Mouse (Mus musculus) stomach, embryonic 16.5 days (tissue): ENCODE measurements around the gene Rasal1. TPM values are rescaled to one million over a fixed set of nuclear protein-coding genes. Genes with fewer than 3 reads are reported as not detected.

Experiments
- ATAC-seq: fragments of 200-750 bp; cut with Nextera tagmentation; 2 replicates; pipeline ENCODE4 v1.8.0; 2017; ENCODE audit warnings: moderate number of reproducible peaks, moderate TSS enrichment; ENCODE audit not compliant: insufficient read depth, low FRiP score
- H3K27ac ChIP-seq: fragments of 300-500 bp; sonication (generic); 2 replicates; pipeline ENCODE4 v1.5.1; 2014; ENCODE audit warnings: low read length
- H3K27me3 ChIP-seq: fragments of 300-500 bp; sonication (generic); 2 replicates; pipeline ENCODE4 v1.6.1; 2014; ENCODE audit warnings: low read length, control low read depth, mixed read lengths; ENCODE audit not compliant: control insufficient read depth, insufficient read depth
- H3K36me3 ChIP-seq: fragments of 300-500 bp; sonication (generic); 2 replicates; pipeline ENCODE4 v1.6.1; 2014; ENCODE audit warnings: low read length; ENCODE audit not compliant: control insufficient read depth, insufficient read depth
- H3K4me1 ChIP-seq: fragments of 300-500 bp; sonication (generic); 2 replicates; pipeline ENCODE4 v1.6.1; 2014; ENCODE audit warnings: low read length, control low read depth, mixed read lengths; ENCODE audit not compliant: control insufficient read depth, insufficient read depth
- H3K4me2 ChIP-seq: fragments of 300-500 bp; sonication (generic); 2 replicates; pipeline ENCODE4 v1.6.1; 2014; ENCODE audit warnings: low read depth, low read length, mixed read lengths
- H3K4me3 ChIP-seq: fragments of 300-500 bp; sonication (generic); replicated peaks from 2 replicates; pipeline ENCODE4 v1.5.1; 2014; ENCODE audit warnings: mild to moderate bottlenecking, low read length
- H3K9ac ChIP-seq: fragments of 300-500 bp; sonication (generic); 2 replicates; pipeline ENCODE4 v1.6.1; 2014; ENCODE audit warnings: low read length
- H3K9me3 ChIP-seq: fragments of 300-500 bp; sonication (generic); replicated peaks from 2 replicates; pipeline ENCODE4 v1.6.1; 2016; ENCODE audit warnings: low read length, control low read depth; ENCODE audit not compliant: control insufficient read depth
- WGBS: fragments of 180-500 bp; shearing (Covaris S2); extraction: QIAGEN DNeasy Blood & Tissue Kit; methylation state at CpG from one replicate; pipeline ENCODE4 v1.1.7; 2014; 5-methylcytosine and 5-hydroxymethylcytosine counted together
- polyA plus RNA-seq: library from polyadenylated mRNA; unstranded; fragments of >200 nt; fragmentation: Nextera tagmentation; extraction: Ambion mirVana; gene quantifications from 2 replicates; pipeline ENCODE4 v1.2.1, GENCODE M21; 2015

Rasal1 gene
- polyA plus RNA-seq, 1 experiment from 2014 or later: 0.72 TPM

DNA sequence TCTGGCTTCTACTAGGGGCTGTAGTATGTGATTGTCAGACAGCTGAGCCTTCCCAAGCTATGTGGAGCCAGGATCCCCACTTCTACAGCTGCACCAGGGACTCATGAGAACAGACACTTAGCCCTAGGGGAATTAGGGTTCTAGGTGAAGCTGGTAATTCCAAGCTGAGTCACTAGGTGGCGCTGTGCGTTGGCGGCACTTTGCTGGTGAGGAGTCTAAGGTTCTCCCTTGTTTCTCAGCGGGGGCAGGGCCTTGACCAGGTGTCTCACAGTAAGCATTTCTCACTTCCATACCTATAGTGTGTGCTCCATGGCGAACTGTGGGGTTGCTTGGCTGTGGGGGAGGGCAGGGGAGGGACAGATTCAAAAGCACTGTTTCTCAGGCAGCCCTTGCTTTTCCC, 29.4 kb upstream of the Rasal1 start:
- no peak for ATAC-seq
- Histone ChIP-seq H3K9ac (no peak overlapping the region), H3K27ac (no peak overlapping the region), H3K9me3 (peaks cover 6% of the 10 kb centered on the region; the same call in 1 of the 2 replicates), H3K27me3 (no peaks in the 10 kb centered on the region), H3K4me3 (no peak overlapping the region), H3K36me3 (peaks cover 40% of the 10 kb centered on the region), H3K4me1 (no peaks in the 10 kb centered on the region), H3K4me2 (no peak overlapping the region)
- 18% methylated on average over 5 of the region's 5 CpGs for WGBS

DNA sequence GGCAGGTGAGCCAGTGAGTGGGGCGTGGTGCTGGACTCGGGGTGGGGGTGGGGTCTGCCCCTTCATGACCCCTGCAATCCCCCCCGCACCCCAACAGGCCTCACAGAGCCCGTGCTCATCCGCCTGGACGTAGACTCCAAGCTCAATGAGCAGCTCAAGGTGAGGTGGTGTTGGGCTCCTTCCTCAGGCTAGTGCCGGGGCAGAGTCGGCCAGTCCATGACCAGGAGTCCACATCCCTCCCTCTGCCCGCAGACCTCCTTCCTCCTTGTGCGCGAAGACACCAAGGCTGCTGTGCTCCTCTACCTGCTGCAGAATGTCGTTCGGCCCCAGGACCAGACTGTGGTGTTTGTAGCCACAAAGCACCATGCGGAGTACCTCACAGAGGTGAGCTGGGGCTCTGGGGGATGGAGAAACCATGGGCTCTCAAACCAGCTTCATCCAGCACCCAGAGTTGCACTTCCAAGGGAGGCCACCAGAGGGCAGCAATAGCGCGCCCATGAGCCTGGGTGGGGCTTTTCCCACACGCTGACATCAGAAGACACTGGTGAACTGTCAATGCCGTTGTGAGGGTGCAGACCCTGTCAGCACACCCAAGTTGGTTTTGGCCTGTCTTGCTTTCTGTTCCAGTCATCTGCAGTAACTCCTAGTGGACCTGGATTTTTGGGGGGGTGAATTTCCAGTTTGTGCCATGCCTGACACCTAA, 28.1 kb upstream of the Rasal1 start:
- peaks cover 47% of the 10 kb centered on the region for H3K36me3 ChIP-seq

DNA sequence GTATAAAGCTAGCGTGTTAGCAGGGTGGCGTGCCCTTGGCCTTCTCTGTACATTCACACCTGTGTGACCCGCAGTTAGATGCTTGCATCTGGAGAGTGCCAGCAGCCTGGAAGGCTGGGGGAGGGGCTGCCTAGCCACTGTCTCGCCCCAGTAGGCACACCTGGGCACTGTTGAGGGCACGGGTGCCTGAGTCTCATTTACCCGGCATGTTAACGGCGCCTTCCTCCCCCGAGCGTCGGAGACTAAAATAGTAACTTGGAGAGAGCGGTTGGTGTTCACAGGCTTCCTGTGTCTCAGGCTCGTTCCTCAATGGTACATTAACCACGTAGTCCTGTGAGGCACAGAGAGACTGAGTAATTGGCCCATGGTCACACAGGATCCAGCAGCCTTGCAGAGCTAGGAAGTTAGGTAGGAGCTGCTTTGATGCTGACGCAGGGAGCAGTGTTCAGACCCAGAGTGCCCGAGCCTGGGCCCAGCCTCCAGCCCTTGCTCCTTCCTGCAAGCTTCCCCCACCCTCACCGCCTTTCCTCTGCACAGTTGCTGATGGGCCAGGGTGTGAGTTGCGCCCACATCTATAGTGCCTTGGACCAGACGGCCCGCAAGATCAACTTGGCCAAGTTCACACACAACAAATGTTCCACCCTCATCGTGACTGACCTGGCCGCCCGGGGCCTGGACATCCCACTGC, 27.4 kb upstream of the Rasal1 start:
- Histone ChIP-seq H3K36me3 (peaks cover 47% of the 10 kb centered on the region), H3K9me3 (peaks cover under 1% of the 10 kb centered on the region; the same call in 1 of the 2 replicates), H3K4me1 (no peaks in the 10 kb centered on the region), H3K9ac (no peak overlapping the region), H3K27ac (no peak overlapping the region), H3K4me3 (no peak overlapping the region), H3K27me3 (no peaks in the 10 kb centered on the region), H3K4me2 (no peak overlapping the region)
- ATAC-seq: no peak
- 89% methylated on average over 23 of the region's 23 CpGs for WGBS

More for the DNA sequence above, 28.1 kb upstream of the Rasal1 start:
- H3K9ac ChIP-seq: no peak overlapping the region
- no peak overlapping the region for H3K4me3 ChIP-seq
- H3K27me3 ChIP-seq: no peaks in the 10 kb centered on the region
- no peak overlapping the region for H3K27ac ChIP-seq
- H3K4me1 ChIP-seq: no peaks in the 10 kb centered on the region
- whole genome bisulfite sequencing: 69% methylated on average over 18 of the region's 18 CpGs
- no peak for ATAC-seq
- no peak overlapping the region for H3K4me2 ChIP-seq
- H3K9me3 ChIP-seq: peaks cover 6% of the 10 kb centered on the region; the same call in 1 of the 2 replicates

DNA sequence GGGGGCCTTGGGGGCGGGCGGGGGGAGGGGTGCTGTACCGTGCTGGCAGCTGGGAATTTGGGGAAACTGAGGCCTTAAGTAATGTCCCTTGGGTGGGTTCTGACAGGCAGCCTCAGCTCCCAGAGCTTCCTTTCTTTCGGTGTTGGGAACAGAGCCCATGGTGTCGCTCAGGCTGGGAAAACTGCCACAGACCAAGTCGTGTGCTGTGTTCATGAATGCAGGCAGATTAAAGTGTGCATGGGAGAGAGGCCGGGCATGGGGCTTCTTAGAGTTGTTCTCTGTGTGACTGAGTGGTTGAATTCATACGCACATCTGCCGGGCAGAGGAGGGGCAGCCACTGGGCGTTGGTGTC, 26.8 kb upstream of the Rasal1 start:
- Histone ChIP-seq H3K9me3 (no peaks in the 10 kb centered on the region), H3K27me3 (no peaks in the 10 kb centered on the region), H3K27ac (no peak overlapping the region), H3K4me1 (no peaks in the 10 kb centered on the region), H3K4me2 (no peak overlapping the region), H3K9ac (no peak overlapping the region), H3K4me3 (no peak overlapping the region), H3K36me3 (peaks cover 47% of the 10 kb centered on the region)
- WGBS: 91% methylated on average over 10 of the region's 10 CpGs
- ATAC-seq: no peak

DNA sequence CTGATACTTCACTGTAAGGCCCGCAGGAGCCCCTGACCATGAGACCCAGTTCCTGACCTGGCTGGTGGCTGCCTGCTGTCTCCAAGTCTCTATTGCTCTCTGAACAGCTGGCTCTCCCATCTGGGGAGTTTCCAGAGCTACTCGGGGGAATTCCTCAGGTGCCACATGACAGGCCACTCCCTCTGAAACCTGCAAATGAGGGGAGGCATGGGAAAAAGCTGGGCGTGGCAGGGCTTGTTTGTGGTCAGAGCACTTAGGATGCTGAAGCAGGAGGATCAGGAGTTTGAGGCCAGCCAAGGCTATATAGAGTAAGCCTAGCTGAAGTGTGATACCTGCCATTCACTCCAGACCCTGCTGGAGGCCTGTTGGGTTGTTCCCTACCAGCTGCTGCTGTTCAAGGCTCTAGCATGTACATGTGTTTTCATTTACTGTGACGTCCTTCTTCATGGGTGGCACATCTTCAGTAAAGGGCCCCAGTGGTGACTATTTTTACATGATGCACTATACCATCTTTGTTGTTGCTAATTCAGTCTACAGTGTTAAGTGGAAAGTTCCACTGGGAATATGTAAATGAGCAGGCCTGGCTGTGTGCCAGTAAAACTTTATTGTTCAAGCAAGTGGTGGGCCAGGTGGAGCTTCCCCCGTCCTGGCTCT, 26.3 kb upstream of the Rasal1 start:
- Histone ChIP-seq H3K36me3 (peaks cover 42% of the 10 kb centered on the region), H3K27ac (no peak overlapping the region), H3K4me2 (no peak overlapping the region), H3K4me3 (no peak overlapping the region), H3K9ac (no peak overlapping the region), H3K9me3 (no peaks in the 10 kb centered on the region), H3K4me1 (no peaks in the 10 kb centered on the region), H3K27me3 (no peaks in the 10 kb centered on the region)
- WGBS: 74% methylated on average over 5 of the region's 5 CpGs
- ATAC-seq: no peak

DNA sequence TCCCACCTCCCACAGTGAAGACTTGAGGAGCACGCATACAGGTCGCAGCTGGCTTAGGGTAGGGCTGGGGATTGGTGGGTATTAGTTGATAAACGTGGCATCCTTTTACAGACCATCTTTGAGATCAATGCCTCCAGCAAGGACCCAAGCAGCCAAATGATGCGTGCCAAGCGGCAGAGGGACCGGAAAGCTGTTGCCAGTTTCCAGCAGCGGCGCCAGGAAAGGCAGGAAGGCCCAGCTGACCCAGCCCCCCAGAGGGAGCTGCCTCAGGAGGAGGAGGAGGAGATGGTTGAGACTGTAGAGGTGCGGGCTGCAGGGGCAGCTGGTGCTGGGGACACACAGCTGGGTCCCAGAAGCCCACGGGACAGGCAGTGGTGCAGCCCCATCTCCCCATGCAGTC, 24.2 kb upstream of the Rasal1 start:
- no peak for ATAC-seq
- Histone ChIP-seq H3K4me3 (no peak overlapping the region), H3K36me3 (peaks cover 31% of the 10 kb centered on the region), H3K9ac (no peak overlapping the region), H3K4me2 (no peak overlapping the region), H3K4me1 (0 out of 2 replicates have a peak, but pooled peaks cover 3% of the 10 kb centered on the region), H3K27ac (no peak overlapping the region), H3K27me3 (no peaks in the 10 kb centered on the region), H3K9me3 (no peaks in the 10 kb centered on the region)
- 95% methylated on average over 10 of the region's 10 CpGs for WGBS

DNA sequence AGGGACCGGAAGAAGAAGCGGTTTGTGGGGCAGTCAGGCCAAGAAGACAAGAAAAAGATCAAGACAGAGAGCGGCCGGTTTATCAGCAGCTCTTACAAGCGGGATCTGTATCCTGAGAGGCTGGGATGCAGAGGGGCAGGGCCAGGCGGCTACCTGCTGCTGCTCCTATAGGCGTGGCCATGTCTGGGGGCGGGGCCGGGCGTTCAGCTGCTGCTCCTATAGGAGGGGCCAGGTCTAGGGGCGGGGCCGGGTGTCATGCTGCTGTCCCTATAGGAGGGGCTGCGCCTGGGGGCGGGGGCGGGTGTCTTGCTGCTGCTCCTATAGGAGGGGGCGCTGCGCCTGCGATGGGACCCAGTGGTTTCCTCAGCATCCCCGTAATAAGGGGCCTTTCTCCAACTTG, 22.2 kb upstream of the Rasal1 start:
- Histone ChIP-seq H3K4me3 (no peak overlapping the region), H3K9me3 (no peaks in the 10 kb centered on the region), H3K27ac (no peak overlapping the region), H3K4me1 (0 out of 2 replicates have a peak, but pooled peaks cover 3% of the 10 kb centered on the region), H3K9ac (no peak overlapping the region), H3K4me2 (no peak overlapping the region), H3K36me3 (peaks cover 21% of the 10 kb centered on the region; the same call in 1 of the 2 replicates), H3K27me3 (peaks cover 4% of the 10 kb centered on the region; the same call in 1 of the 2 replicates)
- 41% methylated on average over 19 of the region's 19 CpGs for WGBS
- peak; percentile 49; the same call in 1 of the 2 replicates for ATAC-seq

DNA sequence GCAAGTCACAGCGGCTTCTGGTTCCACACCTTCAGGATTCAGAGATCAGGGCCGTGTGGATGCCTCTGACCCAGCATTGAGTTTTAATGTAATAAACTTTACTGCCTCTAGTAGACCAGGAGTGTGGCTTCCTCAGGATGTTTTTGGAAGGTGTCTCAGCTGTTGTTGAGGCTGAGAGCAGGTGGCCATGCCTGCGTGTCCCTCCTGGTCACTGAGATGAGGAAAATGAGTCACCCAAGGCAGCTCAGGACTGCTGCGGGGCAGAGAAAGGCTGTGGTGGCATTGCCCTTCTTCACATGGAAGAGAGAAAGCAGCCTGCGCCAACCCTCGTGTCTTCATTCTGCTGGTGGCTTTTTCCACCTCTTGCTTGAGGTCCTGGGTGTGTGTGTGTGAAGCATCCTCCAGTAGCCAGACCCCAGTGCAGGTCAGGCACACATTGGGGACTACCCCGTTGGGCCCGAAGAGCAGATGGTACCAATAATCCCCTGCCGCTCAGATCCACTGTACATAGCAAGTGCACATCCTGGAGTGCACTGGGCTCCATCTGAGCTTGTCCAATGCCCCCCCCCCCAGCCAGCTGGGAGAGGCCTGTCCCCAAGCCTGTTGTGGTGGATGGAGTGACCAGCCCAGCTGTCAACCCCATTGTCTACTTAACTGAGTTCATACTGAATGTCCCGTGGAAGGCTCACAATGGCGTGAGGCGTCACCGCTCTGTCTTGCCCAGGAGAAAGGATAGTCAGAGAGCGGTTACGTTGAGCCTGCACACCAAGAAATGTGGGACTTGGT, 20.9 kb upstream of the Rasal1 start:
- H3K4me3 ChIP-seq: no peak overlapping the region
- no peak for ATAC-seq
- H3K4me2 ChIP-seq: no peak overlapping the region
- peaks cover 4% of the 10 kb centered on the region; the same call in 1 of the 2 replicates for H3K27me3 ChIP-seq
- peaks cover 6% of the 10 kb centered on the region; the same call in 1 of the 2 replicates for H3K9me3 ChIP-seq
- no peak overlapping the region for H3K9ac ChIP-seq
- peaks cover 21% of the 10 kb centered on the region; the same call in 1 of the 2 replicates for H3K36me3 ChIP-seq
- 88% methylated on average over 15 of the region's 15 CpGs for WGBS
- H3K27ac ChIP-seq: no peak overlapping the region
- 0 out of 2 replicates have a peak, but pooled peaks cover 3% of the 10 kb centered on the region for H3K4me1 ChIP-seq
